Mouse (Mus musculus): ENCODE results near the gene Bmpr1a. TPM values are rescaled to one million over a fixed set of nuclear protein-coding genes. Genes with fewer than 3 reads are reported as not detected.
"Not testable (repeated sequence)": the region's sequence is repeated elsewhere in the genome, so short reads cannot be mapped to it uniquely, and the experiment has no call there.

The Bmpr1a gene
- polyA plus RNA-seq, 1 experiment from 2014 or later = 48.9 TPM

DNA sequence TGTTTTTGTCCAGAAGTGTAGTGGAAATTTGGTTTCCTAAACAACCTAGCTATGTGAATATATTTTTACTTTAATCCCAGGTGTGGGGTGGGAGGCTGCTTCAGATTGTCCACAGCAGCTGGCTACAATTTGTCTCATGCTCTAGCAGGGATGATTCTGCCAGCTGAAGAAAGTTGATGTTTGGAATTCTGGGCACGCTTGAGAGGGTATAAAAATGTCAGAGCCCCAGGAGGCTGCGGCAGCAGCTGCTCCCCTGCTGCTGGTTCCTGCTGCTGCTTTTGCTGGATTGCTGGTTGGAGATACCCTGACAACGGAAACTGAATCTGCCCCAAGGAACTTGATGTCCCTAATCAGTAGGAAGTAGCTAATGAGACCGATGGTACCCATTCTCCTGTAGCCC, 60.6 kb downstream of the Bmpr1a start:
- Histone ChIP-seq H3K4me3 (no peak overlapping the region), H3K4me1 (peaks cover 7% of the 10 kb centered on the region; the same call in 1 of the 2 replicates), H3K36me3 (peaks cover 65% of the 10 kb centered on the region), H3K27me3 (ENCODE audit: insufficient read depth, poor library complexity, severe bottlenecking) (no peaks in the 10 kb centered on the region), H3K27ac (no peak overlapping the region), H3K9me3 (no peaks in the 10 kb centered on the region)
- 78% methylated on average over 4 of the region's 4 CpGs for WGBS
- no peak for DNase-seq (ENCODE audit: low spot score)

DNA sequence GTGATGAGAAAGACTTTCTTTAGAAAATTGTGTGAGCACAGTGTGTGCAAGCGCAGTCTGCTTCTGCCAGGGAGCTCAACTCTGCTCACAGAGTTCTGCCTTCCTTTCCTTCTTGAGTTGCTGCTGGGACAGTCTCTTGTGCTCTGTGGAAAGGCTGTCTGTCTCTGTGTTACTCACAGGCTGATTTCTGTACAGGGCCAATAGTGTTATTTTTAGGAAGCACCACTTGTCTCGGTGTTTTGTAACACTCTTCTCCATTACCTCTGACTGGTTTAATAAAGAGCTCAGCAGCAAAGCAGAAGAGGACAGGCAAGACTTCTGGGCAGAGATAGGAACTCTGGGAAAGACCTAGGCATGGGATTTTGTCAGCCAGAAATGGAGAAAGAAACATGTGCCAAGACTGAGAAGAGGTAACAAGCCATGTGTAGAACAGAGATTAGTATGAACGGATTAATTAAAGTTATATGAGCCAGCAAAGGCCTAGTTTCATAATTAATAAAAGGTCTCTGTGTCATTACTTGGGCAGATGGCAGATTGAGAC, 62.5 kb downstream of the Bmpr1a start:
- Histone ChIP-seq H3K9me3 (no peaks in the 10 kb centered on the region), H3K27ac (no peak overlapping the region), H3K36me3 (peaks cover 58% of the 10 kb centered on the region), H3K4me3 (no peak overlapping the region), H3K4me1 (peaks cover 7% of the 10 kb centered on the region; the same call in 1 of the 2 replicates), H3K27me3 (ENCODE audit: insufficient read depth, poor library complexity, severe bottlenecking) (no peaks in the 10 kb centered on the region)
- WGBS = 75% methylated on average over 3 of the region's 3 CpGs
- no peak for DNase-seq (ENCODE audit: low spot score)

DNA sequence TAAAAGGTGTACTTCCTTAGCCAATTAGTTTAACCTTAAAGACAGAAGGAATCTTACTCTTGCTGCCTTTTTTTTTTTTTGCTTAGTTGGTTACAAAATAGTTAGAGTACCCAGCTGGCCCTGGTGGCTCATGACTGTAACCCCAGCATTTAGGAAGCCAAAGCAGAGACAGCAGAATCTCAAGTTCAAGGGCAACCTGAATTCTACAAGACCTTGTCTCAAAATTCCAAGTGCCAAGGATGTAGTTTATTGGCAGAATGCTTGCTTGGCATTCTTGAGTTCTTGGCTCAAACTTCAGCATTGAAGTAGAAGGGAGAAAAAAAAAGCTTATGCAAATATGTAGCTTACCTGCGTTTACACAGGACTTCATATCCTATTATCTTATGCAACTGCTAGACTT, 74.1 kb downstream of the Bmpr1a start:
- H3K4me1 ChIP-seq = no peaks in the 10 kb centered on the region
- no peak for DNase-seq (ENCODE audit: low spot score)
- no peak overlapping the region for H3K27ac ChIP-seq
- peaks cover 77% of the 10 kb centered on the region for H3K36me3 ChIP-seq
- H3K9me3 ChIP-seq = no peaks in the 10 kb centered on the region
- WGBS = 91% methylated on average over 1 of the region's 1 CpGs
- H3K4me3 ChIP-seq = no peak overlapping the region
- no peaks in the 10 kb centered on the region for H3K27me3 ChIP-seq (ENCODE audit: insufficient read depth, poor library complexity, severe bottlenecking)

DNA sequence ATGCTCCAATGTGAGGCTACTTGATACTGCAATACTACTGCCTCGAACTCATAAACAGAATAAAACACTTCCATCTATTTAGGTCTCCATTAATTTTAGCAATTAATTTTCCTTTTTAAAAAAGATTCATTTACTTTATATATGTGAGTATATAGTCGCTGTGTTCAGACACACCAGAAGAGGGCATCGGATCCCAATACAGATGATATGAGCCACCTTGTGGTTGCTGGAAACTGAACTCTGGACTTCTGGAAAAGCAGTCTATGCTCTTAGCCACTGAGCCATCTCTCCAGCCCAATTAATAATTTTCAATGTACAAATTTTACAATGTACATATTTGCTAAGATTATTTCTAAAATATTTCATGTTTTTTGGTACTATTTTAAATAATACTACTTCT, 74.9 kb downstream of the Bmpr1a start:
- no peaks in the 10 kb centered on the region for H3K4me1 ChIP-seq
- 94% methylated on average over 3 of the region's 3 CpGs for WGBS
- no peaks in the 10 kb centered on the region for H3K9me3 ChIP-seq
- H3K27me3 ChIP-seq (ENCODE audit: insufficient read depth, poor library complexity, severe bottlenecking) = no peaks in the 10 kb centered on the region
- H3K4me3 ChIP-seq = no peak overlapping the region
- peaks cover 81% of the 10 kb centered on the region for H3K36me3 ChIP-seq
- no peak overlapping the region for H3K27ac ChIP-seq
- DNase-seq (ENCODE audit: low spot score) = no peak

- no peak for DNase-seq (ENCODE audit: low spot score)
- no peaks in the 10 kb centered on the region for H3K9me3 ChIP-seq
- H3K4me1 ChIP-seq = no peaks in the 10 kb centered on the region
- H3K27me3 ChIP-seq (ENCODE audit: insufficient read depth, poor library complexity, severe bottlenecking) = no peaks in the 10 kb centered on the region
- H3K36me3 ChIP-seq = peaks cover 90% of the 10 kb centered on the region
- H3K27ac ChIP-seq = no peak overlapping the region
- H3K4me3 ChIP-seq = no peak overlapping the region
- WGBS = 93% methylated on average over 1 of the region's 1 CpGs
Observed at GRCm38 (mm10) chr14:34421078-34421477, 82.1 kb downstream of the Bmpr1a start.

GRCm38 (mm10) chr14:34417501-34417900, 85.6 kb downstream of the Bmpr1a start:
- no peaks in the 10 kb centered on the region for H3K4me1 ChIP-seq
- no peak overlapping the region for H3K27ac ChIP-seq
- WGBS = 83% methylated on average over 5 of the region's 5 CpGs
- H3K27me3 ChIP-seq (ENCODE audit: insufficient read depth, poor library complexity, severe bottlenecking) = no peaks in the 10 kb centered on the region
- peaks cover 86% of the 10 kb centered on the region for H3K36me3 ChIP-seq
- H3K4me3 ChIP-seq = no peak overlapping the region
- DNase-seq (ENCODE audit: low spot score) = no peak
- no peaks in the 10 kb centered on the region for H3K9me3 ChIP-seq

GRCm38 (mm10) chr14:34416946-34417345, 86.2 kb downstream of the Bmpr1a start:
- not testable (repeated sequence) for H3K4me3 ChIP-seq; H3K27ac ChIP-seq; H3K9me3 ChIP-seq; H3K27me3 ChIP-seq (ENCODE audit: insufficient read depth, poor library complexity, severe bottlenecking); H3K4me1 ChIP-seq; DNase-seq (ENCODE audit: low spot score)
- 94% methylated on average over 4 of the region's 4 CpGs for WGBS
- peaks cover 86% of the 10 kb centered on the region for H3K36me3 ChIP-seq

DNA sequence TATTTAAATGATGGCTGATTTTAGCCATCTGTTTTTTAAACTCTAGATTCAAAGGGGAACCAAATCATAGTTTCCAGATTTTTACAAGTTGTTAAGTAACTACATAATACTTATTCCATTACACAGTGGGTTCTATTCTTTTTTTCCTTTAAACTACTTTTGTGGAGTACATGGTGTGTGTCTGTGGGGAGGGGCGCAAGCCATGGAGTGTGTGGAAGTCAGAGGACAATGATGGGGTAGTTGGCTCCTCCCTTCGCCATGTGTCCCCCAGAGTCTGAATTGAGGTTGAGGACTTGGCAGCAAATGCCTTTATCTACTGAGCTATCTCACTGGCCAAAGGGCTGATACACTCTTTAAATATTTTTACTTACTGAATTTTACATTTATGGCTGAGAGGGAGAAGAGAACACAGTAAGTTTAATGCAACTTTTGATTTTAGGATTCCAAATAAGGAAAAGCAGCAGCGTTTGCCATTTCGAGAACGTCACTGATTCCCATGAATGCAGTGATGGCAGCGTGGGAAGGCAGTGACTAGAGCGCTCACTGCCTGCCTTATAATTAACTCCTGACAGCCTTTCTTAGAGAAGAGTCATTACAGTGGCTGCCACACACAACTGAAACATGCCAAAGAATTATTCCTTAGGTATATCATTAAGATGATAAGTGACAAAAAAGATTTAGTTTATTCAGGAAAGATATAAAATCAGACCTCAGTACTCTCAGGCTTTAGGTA, 90.8 kb downstream of the Bmpr1a start:
- Histone ChIP-seq H3K27me3 (ENCODE audit: insufficient read depth, poor library complexity, severe bottlenecking) (no peaks in the 10 kb centered on the region), H3K36me3 (peaks cover 85% of the 10 kb centered on the region), H3K4me1 (no peaks in the 10 kb centered on the region), H3K27ac (no peak overlapping the region), H3K4me3 (no peak overlapping the region), H3K9me3 (no peaks in the 10 kb centered on the region)
- DNase-seq (ENCODE audit: low spot score) = no peak
- 90% methylated on average over 7 of the region's 7 CpGs for WGBS

- Histone ChIP-seq H3K9me3 (no peaks in the 10 kb centered on the region), H3K4me3 (no peak overlapping the region), H3K27me3 (ENCODE audit: insufficient read depth, poor library complexity, severe bottlenecking) (no peaks in the 10 kb centered on the region), H3K4me1 (no peaks in the 10 kb centered on the region), H3K27ac (no peak overlapping the region), H3K36me3 (peaks cover 90% of the 10 kb centered on the region)
- DNase-seq (ENCODE audit: low spot score) = no peak
- WGBS = 95% methylated on average over 6 of the region's 6 CpGs
Observed at GRCm38 (mm10) chr14:34410716-34411115, 92.4 kb downstream of the Bmpr1a start.

DNA sequence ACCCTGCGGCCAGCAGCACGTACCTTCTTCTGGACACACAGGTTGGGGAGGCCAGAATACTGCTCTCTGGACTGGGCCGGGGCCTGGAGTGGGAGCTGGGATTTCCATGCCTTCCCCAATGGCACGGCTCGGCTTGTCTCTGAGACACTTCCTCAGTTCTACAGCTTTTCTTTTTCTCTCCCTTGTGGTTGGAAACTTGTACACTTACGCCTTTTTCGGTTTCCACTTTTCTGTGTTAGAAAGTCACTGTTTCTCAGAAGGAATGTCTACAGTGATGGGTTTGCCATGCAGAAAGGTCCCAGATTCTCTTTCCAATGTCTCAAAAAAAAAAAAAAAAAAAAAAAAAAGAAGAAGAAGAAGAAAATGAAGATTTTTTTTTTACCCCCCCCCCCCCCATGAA, 99.7 kb downstream of the Bmpr1a start:
- peaks cover 83% of the 10 kb centered on the region for H3K36me3 ChIP-seq
- H3K27me3 ChIP-seq (ENCODE audit: insufficient read depth, poor library complexity, severe bottlenecking) = no peaks in the 10 kb centered on the region

GRCm38 (mm10) chr14:34402871-34403270, 100.3 kb downstream of the Bmpr1a start:
- 87% methylated on average over 8 of the region's 8 CpGs for WGBS

More for the DNA sequence above, 99.7 kb downstream of the Bmpr1a start:
- Histone ChIP-seq H3K4me3 (no peak overlapping the region), H3K4me1 (0 out of 2 replicates have a peak, but pooled peaks cover 5% of the 10 kb centered on the region), H3K27ac (no peak overlapping the region), H3K9me3 (no peaks in the 10 kb centered on the region)
- 95% methylated on average over 7 of the region's 7 CpGs for WGBS
- DNase-seq (ENCODE audit: low spot score) = peak; percentile 66

DNA sequence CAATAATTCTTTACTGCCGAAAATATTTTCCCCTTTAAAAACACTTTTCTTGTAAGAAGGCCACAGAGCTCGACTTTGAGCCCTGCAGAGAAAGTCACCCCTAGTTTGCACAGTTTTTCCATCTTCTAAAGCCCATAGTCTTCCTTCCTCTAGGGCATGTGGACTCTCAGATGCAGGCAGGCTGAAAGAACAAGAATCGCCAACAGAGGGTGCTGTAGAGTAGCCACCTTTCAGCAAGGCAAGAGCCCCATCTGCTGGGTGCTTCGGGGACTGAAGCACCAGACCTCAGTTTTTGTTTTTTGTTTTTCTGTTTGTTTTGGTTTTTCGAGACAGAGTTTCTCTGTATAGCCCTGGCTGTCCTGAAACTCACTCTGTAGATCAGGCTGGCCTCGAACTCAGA, 102.0 kb downstream of the Bmpr1a start:
- Histone ChIP-seq H3K9me3 (no peaks in the 10 kb centered on the region), H3K27me3 (ENCODE audit: insufficient read depth, poor library complexity, severe bottlenecking) (no peaks in the 10 kb centered on the region), H3K4me1 (0 out of 2 replicates have a peak, but pooled peaks cover 5% of the 10 kb centered on the region), H3K36me3 (peaks cover 74% of the 10 kb centered on the region), H3K27ac (no peak overlapping the region), H3K4me3 (no peak overlapping the region)
- 55% methylated on average over 6 of the region's 6 CpGs for WGBS
- peak; percentile 84 for DNase-seq (ENCODE audit: low spot score)

More at GRCm38 (mm10) chr14:34402871-34403270, 100.3 kb downstream of the Bmpr1a start:
- peak; percentile 75 for DNase-seq (ENCODE audit: low spot score)
- Histone ChIP-seq H3K4me1 (0 out of 2 replicates have a peak, but pooled peaks cover 5% of the 10 kb centered on the region), H3K27me3 (ENCODE audit: insufficient read depth, poor library complexity, severe bottlenecking) (no peaks in the 10 kb centered on the region), H3K36me3 (peaks cover 83% of the 10 kb centered on the region), H3K9me3 (no peaks in the 10 kb centered on the region), H3K4me3 (no peak overlapping the region), H3K27ac (no peak overlapping the region)

- no peak overlapping the region for H3K4me3 ChIP-seq
- 0 out of 2 replicates have a peak, but pooled peaks cover 5% of the 10 kb centered on the region for H3K4me1 ChIP-seq
- DNase-seq (ENCODE audit: low spot score) = peak; percentile 64
- no peaks in the 10 kb centered on the region for H3K9me3 ChIP-seq
- 88% methylated on average over 3 of the region's 3 CpGs for WGBS
- no peaks in the 10 kb centered on the region for H3K27me3 ChIP-seq (ENCODE audit: insufficient read depth, poor library complexity, severe bottlenecking)
- H3K36me3 ChIP-seq = peaks cover 68% of the 10 kb centered on the region
- H3K27ac ChIP-seq = no peak overlapping the region
Observed at GRCm38 (mm10) chr14:34400021-34400420, 103.1 kb downstream of the Bmpr1a start.
